Mouse (Mus musculus): ENCODE data around the gene Nav2. TPM values are rescaled to one million over a fixed set of nuclear protein-coding genes. Genes with fewer than 3 reads are reported as not detected.

The Nav2 gene
- polyA plus RNA-seq, 1 experiment from 2014 or later = 22.4 TPM

DNA sequence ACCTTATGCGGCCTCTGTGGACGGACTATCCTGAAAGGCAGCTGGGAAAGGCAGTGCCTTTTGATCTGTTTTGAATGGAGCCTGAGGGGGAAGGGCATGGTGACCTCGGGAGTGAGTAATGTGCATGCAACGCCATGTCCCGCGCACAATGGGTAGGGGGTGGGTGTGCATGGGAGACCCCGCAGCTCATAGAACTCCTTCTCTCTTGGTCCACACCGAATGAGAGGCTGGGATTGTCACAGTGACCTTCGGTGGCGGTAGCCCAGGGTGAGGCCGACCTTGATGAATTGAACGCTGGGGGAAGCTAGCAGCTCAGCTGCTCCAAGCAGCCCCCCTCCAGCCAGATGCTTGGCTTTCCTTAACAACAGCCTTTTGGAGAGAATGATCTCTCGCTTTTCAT lies 86.7 kb downstream of the Nav2 start:
- Histone ChIP-seq H3K4me1 (ENCODE audit: insufficient read depth, low read depth, low read length) (no peaks in the 10 kb centered on the region), H3K9me3 (ENCODE audit: low read length) (no peaks in the 10 kb centered on the region), H3K4me3 (ENCODE audit: low read depth, low read length) (no peak overlapping the region), H3K27me3 (replicated peaks; ENCODE audit: insufficient read depth, low read length) (no peaks in the 10 kb centered on the region), H3K36me3 (ENCODE audit: insufficient read depth, low read length) (no peaks in the 10 kb centered on the region), H3K4me2 (replicated peaks; ENCODE audit: low read depth, low read length) (no peak overlapping the region), H3K27ac (ENCODE audit: low read length) (no peak overlapping the region), H3K9ac (replicated peaks; ENCODE audit: low read depth) (no peak overlapping the region)
- ATAC-seq = no peak
- TF ChIP-seq EP300 (IDR thresholded peaks at IDR 0.05) = no peak
- no peak for TF ChIP-seq CTCF (IDR thresholded peaks at IDR 0.05)
- no peak for DNase-seq (ENCODE audit: low spot score)
- WGBS = 35% methylated on average over 13 of the region's 13 CpGs

DNA sequence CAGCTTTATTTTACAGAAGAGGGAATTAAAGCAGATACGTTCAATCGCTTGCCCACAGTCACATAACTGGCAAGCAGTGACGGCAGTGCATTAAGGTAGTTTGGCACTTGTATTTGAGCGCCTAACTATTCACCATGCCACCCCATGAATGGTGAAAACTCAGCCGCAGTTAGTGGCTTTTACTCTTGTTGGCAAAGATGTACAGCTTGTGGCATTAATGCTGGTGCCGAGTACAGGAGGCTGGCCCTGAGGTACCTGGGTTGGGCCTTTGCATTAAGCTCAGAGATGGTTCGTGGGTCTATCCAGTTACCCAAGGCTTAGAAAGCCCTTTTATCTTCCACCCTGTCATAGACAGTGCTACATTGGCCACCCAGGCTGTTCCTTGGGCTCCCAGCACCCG lies 87.2 kb downstream of the Nav2 start:
- ATAC-seq = no peak

DNA sequence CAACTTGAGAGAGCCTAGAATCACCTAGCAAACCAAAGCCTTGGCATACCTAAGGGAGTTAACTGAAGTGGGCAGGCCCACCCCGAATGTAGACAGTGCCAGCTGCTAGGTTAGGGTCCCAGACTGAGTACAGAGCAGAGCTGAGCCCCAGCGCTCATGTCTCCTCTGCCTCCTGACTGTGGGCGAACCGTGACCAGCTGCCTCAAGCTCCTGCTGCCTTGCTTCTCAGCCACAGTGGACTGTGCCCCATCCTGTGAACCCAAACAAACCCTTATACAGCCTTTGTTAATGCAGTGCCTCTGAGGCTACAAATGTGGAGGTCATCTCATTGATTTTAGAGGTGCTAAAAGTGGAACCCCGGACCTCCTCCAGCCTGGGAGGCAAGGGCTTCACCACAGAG lies 88.3 kb downstream of the Nav2 start:
- Histone ChIP-seq H3K27ac (ENCODE audit: low read length) (no peak overlapping the region), H3K9ac (replicated peaks; ENCODE audit: low read depth) (no peak overlapping the region), H3K27me3 (replicated peaks; ENCODE audit: insufficient read depth, low read length) (no peaks in the 10 kb centered on the region), H3K4me3 (ENCODE audit: low read depth, low read length) (no peak overlapping the region), H3K9me3 (ENCODE audit: low read length) (no peaks in the 10 kb centered on the region), H3K4me2 (replicated peaks; ENCODE audit: low read depth, low read length) (no peak overlapping the region), H3K4me1 (ENCODE audit: insufficient read depth, low read depth, low read length) (no peaks in the 10 kb centered on the region), H3K36me3 (ENCODE audit: insufficient read depth, low read length) (no peaks in the 10 kb centered on the region)
- TF ChIP-seq CTCF (IDR thresholded peaks at IDR 0.05) = no peak
- no peak for TF ChIP-seq EP300 (IDR thresholded peaks at IDR 0.05)
- WGBS = 52% methylated on average over 5 of the region's 5 CpGs
- DNase-seq (ENCODE audit: low spot score) = no peak
- no peak for ATAC-seq

More for the DNA sequence above, 87.2 kb downstream of the Nav2 start:
- no peak overlapping the region for H3K4me3 ChIP-seq (ENCODE audit: low read depth, low read length)
- H3K27me3 ChIP-seq (replicated peaks; ENCODE audit: insufficient read depth, low read length) = no peaks in the 10 kb centered on the region
- no peak overlapping the region for H3K9ac ChIP-seq (replicated peaks; ENCODE audit: low read depth)
- DNase-seq (ENCODE audit: low spot score) = no peak
- H3K27ac ChIP-seq (ENCODE audit: low read length) = no peak overlapping the region
- H3K4me1 ChIP-seq (ENCODE audit: insufficient read depth, low read depth, low read length) = no peaks in the 10 kb centered on the region
- 83% methylated on average over 8 of the region's 8 CpGs for WGBS
- no peaks in the 10 kb centered on the region for H3K36me3 ChIP-seq (ENCODE audit: insufficient read depth, low read length)
- TF ChIP-seq CTCF (IDR thresholded peaks at IDR 0.05) = no peak
- TF ChIP-seq EP300 (IDR thresholded peaks at IDR 0.05) = no peak
- no peak overlapping the region for H3K4me2 ChIP-seq (replicated peaks; ENCODE audit: low read depth, low read length)
- H3K9me3 ChIP-seq (ENCODE audit: low read length) = no peaks in the 10 kb centered on the region

DNA sequence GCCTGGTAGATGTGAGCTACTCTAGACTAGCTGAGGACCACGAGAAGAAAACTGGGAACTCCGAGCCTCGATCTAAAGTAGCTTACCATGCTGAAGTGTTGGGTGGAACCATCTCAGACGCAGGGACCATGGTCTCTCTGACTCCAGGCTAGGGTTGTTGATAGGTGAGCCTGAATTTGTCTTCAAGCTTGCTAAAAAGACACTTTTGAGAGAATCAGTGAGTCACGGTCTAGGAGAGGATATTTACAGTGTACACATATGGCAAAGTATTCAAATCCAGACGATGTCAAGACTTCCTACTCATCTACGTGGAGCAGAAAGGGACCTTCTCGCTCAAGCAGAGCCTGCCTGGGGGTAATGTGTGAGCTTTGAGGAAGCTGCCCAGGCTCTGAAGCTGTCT lies 89.6 kb downstream of the Nav2 start:
- Histone ChIP-seq H3K4me1 (ENCODE audit: insufficient read depth, low read depth, low read length) (no peaks in the 10 kb centered on the region), H3K9me3 (ENCODE audit: low read length) (no peaks in the 10 kb centered on the region), H3K36me3 (ENCODE audit: insufficient read depth, low read length) (no peaks in the 10 kb centered on the region), H3K4me2 (replicated peaks; ENCODE audit: low read depth, low read length) (no peak overlapping the region), H3K9ac (replicated peaks; ENCODE audit: low read depth) (no peak overlapping the region), H3K27ac (ENCODE audit: low read length) (no peak overlapping the region), H3K27me3 (replicated peaks; ENCODE audit: insufficient read depth, low read length) (no peaks in the 10 kb centered on the region), H3K4me3 (ENCODE audit: low read depth, low read length) (no peak overlapping the region)
- DNase-seq (ENCODE audit: low spot score) (no peak), ATAC-seq (no peak)
- TF ChIP-seq CTCF (IDR thresholded peaks at IDR 0.05) = no peak
- no peak for TF ChIP-seq EP300 (IDR thresholded peaks at IDR 0.05)
- WGBS = 76% methylated on average over 8 of the region's 8 CpGs

DNA sequence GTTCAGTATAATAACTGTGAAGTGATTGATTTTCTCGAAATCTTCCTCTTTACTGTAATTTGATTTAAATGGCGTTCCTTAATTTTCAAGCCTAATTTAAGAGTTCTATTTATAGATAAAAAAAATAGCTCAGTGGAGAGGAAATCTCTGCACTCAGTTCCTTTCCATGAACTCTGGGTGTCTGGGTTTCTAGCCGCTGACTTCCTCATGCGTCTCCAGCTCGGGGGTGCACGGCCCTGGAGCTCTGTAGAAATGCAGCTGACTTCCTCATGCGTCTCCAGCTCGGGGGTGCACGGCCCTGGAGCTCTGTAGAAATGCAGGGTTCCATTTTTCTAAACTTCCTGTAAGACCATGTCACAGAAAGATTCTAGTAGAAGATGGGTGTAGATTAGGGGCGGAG lies 90.1 kb downstream of the Nav2 start:
- H3K27ac ChIP-seq (ENCODE audit: low read length) = no peak overlapping the region
- H3K9me3 ChIP-seq (ENCODE audit: low read length) = no peaks in the 10 kb centered on the region
- DNase-seq (ENCODE audit: low spot score) (peak; percentile 32), ATAC-seq (peak; percentile 54)
- H3K9ac ChIP-seq (replicated peaks; ENCODE audit: low read depth) = no peak overlapping the region
- no peaks in the 10 kb centered on the region for H3K27me3 ChIP-seq (replicated peaks; ENCODE audit: insufficient read depth, low read length)
- 38% methylated on average over 10 of the region's 10 CpGs for WGBS
- H3K4me2 ChIP-seq (replicated peaks; ENCODE audit: low read depth, low read length) = no peak overlapping the region
- no peaks in the 10 kb centered on the region for H3K36me3 ChIP-seq (ENCODE audit: insufficient read depth, low read length)
- no peak for TF ChIP-seq CTCF (IDR thresholded peaks at IDR 0.05)
- TF ChIP-seq EP300 (IDR thresholded peaks at IDR 0.05) = no peak
- no peak overlapping the region for H3K4me3 ChIP-seq (ENCODE audit: low read depth, low read length)
- H3K4me1 ChIP-seq (ENCODE audit: insufficient read depth, low read depth, low read length) = no peaks in the 10 kb centered on the region

DNA sequence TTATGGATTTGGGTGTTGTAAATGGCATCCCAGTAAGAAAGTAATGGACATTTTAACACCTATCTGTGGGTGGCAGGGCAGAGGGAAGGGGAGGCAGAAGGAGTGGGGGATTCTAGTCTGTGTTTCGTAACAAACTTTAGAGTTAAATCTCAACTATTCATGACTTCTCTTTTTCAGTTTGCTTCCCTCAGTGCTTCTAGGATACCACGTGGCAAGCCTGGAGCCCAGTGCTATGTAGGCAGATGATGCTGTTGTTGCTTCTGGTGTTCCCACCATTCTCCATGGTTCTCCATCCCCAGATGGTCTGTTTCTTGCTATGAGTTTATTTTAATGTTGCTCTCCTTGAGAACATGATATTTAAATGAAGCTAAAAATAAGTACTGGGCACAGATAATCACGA lies 92.3 kb downstream of the Nav2 start:
- H3K36me3 ChIP-seq (ENCODE audit: insufficient read depth, low read length) = no peaks in the 10 kb centered on the region
- ATAC-seq (no peak), DNase-seq (ENCODE audit: low spot score) (no peak)
- no peak overlapping the region for H3K4me2 ChIP-seq (replicated peaks; ENCODE audit: low read depth, low read length)
- no peak for TF ChIP-seq EP300 (IDR thresholded peaks at IDR 0.05)
- no peak for TF ChIP-seq CTCF (IDR thresholded peaks at IDR 0.05)
- no peaks in the 10 kb centered on the region for H3K27me3 ChIP-seq (replicated peaks; ENCODE audit: insufficient read depth, low read length)
- no peak overlapping the region for H3K9ac ChIP-seq (replicated peaks; ENCODE audit: low read depth)
- WGBS = 64% methylated on average over 3 of the region's 3 CpGs
- no peaks in the 10 kb centered on the region for H3K9me3 ChIP-seq (ENCODE audit: low read length)
- H3K27ac ChIP-seq (ENCODE audit: low read length) = no peak overlapping the region
- no peak overlapping the region for H3K4me3 ChIP-seq (ENCODE audit: low read depth, low read length)
- H3K4me1 ChIP-seq (ENCODE audit: insufficient read depth, low read depth, low read length) = no peaks in the 10 kb centered on the region

DNA sequence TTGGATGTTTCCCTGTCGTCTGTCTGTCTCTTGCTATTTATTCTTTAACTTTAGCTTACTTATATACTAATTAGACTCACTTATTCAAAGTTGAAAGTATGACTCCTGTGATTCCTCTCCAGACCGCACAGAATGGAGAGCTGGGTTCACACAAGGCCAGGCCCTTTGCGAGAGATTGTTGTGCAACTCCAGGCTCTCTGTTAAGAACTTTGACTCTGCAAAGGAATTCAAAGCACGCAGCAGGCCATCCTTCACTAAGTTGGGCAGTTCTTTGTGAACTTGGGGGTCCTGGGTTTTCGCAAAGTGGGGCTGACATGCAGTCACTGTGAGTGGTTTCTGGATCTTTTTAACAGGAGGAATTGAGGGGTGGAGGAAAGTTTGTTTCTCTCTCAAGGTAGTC lies 95.9 kb downstream of the Nav2 start:
- WGBS = 26% methylated on average over 5 of the region's 5 CpGs
- H3K9ac ChIP-seq (replicated peaks; ENCODE audit: low read depth) = no peak overlapping the region
- no peak overlapping the region for H3K4me3 ChIP-seq (ENCODE audit: low read depth, low read length)
- no peaks in the 10 kb centered on the region for H3K9me3 ChIP-seq (ENCODE audit: low read length)
- DNase-seq (ENCODE audit: low spot score) (peak; percentile 78), ATAC-seq (peak; percentile 81)
- no peak overlapping the region for H3K27ac ChIP-seq (ENCODE audit: low read length)
- no peaks in the 10 kb centered on the region for H3K27me3 ChIP-seq (replicated peaks; ENCODE audit: insufficient read depth, low read length)
- H3K4me2 ChIP-seq (replicated peaks; ENCODE audit: low read depth, low read length) = no peak overlapping the region
- H3K4me1 ChIP-seq (ENCODE audit: insufficient read depth, low read depth, low read length) = no peaks in the 10 kb centered on the region
- TF ChIP-seq CTCF (IDR thresholded peaks at IDR 0.05) (no peak), EP300 (IDR thresholded peaks at IDR 0.05) (peak; percentile 47; the same call in 1 of the 2 replicates)
- no peaks in the 10 kb centered on the region for H3K36me3 ChIP-seq (ENCODE audit: insufficient read depth, low read length)

All from lung, postnatal 0 days (tissue).